Mouse (Mus musculus): ENCODE results near the gene Arhgap45.

Arhgap45 gene

GRCm38 (mm10) chr10:80003374-80004232 lies 12.8 kb upstream of the Arhgap45 start:
- in situ Hi-C loops (cut with MboI; ENCODE audit: low pct_unique_long_range_greater_than_20kb in 1 of 2, low sequenced_read_pairs in 2 of 2, unreplicated experiment in 1 of 2), result no loop called here

GRCm38 (mm10) chr10:80004233-80004705 lies 12.2 kb upstream of the Arhgap45 start:
- in situ Hi-C loops (cut with MboI; ENCODE audit: low pct_unique_long_range_greater_than_20kb in 1 of 2, low sequenced_read_pairs in 2 of 2, unreplicated experiment in 1 of 2), result no loop called here

- in situ Hi-C loops (cut with MboI; ENCODE audit: low pct_unique_long_range_greater_than_20kb in 1 of 2, low sequenced_read_pairs in 2 of 2, unreplicated experiment in 1 of 2), result no loop called here
Measured at GRCm38 (mm10) chr10:80011740-80012139, 4.7 kb upstream of the Arhgap45 start.

GRCm38 (mm10) chr10:80013609-80014008 lies 2.8 kb upstream of the Arhgap45 start:
- in situ Hi-C loops (cut with MboI; ENCODE audit: low pct_unique_long_range_greater_than_20kb in 1 of 2, low sequenced_read_pairs in 2 of 2, unreplicated experiment in 1 of 2), result no loop called here

- in situ Hi-C loops (cut with MboI; ENCODE audit: low pct_unique_long_range_greater_than_20kb in 1 of 2, low sequenced_read_pairs in 2 of 2, unreplicated experiment in 1 of 2), result no loop called here
Measured at GRCm38 (mm10) chr10:80014484-80015290, 1.8 kb upstream of the Arhgap45 start.

GRCm38 (mm10) chr10:80015583-80015982 lies 870 bp upstream of the Arhgap45 start:
- in situ Hi-C loops (cut with MboI; ENCODE audit: low pct_unique_long_range_greater_than_20kb in 1 of 2, low sequenced_read_pairs in 2 of 2, unreplicated experiment in 1 of 2), result no loop called here

GRCm38 (mm10) chr10:80016931-80017330 lies 478 bp downstream of the Arhgap45 start:
- in situ Hi-C loops (cut with MboI; ENCODE audit: low pct_unique_long_range_greater_than_20kb in 1 of 2, low sequenced_read_pairs in 2 of 2, unreplicated experiment in 1 of 2), result no loop called here

- in situ Hi-C loops (cut with MboI; ENCODE audit: low pct_unique_long_range_greater_than_20kb in 1 of 2, low sequenced_read_pairs in 2 of 2, unreplicated experiment in 1 of 2), result no loop called here
Measured at GRCm38 (mm10) chr10:80017361-80017760, 908 bp downstream of the Arhgap45 start.

GRCm38 (mm10) chr10:80017771-80018170 lies 1.3 kb downstream of the Arhgap45 start:
- in situ Hi-C loops (cut with MboI; ENCODE audit: low pct_unique_long_range_greater_than_20kb in 1 of 2, low sequenced_read_pairs in 2 of 2, unreplicated experiment in 1 of 2), result no loop called here

- in situ Hi-C loops (cut with MboI; ENCODE audit: low pct_unique_long_range_greater_than_20kb in 1 of 2, low sequenced_read_pairs in 2 of 2, unreplicated experiment in 1 of 2), result no loop called here
Measured at GRCm38 (mm10) chr10:80018739-80019297, 2.4 kb downstream of the Arhgap45 start.

GRCm38 (mm10) chr10:80019471-80020131 lies 3.1 kb downstream of the Arhgap45 start:
- in situ Hi-C loops (cut with MboI; ENCODE audit: low pct_unique_long_range_greater_than_20kb in 1 of 2, low sequenced_read_pairs in 2 of 2, unreplicated experiment in 1 of 2), result no loop called here

- in situ Hi-C loops (cut with MboI; ENCODE audit: low pct_unique_long_range_greater_than_20kb in 1 of 2, low sequenced_read_pairs in 2 of 2, unreplicated experiment in 1 of 2), result no loop called here
Measured at GRCm38 (mm10) chr10:80020191-80020590, 3.7 kb downstream of the Arhgap45 start.

GRCm38 (mm10) chr10:80020603-80021319 lies 4.3 kb downstream of the Arhgap45 start:
- in situ Hi-C loops (cut with MboI; ENCODE audit: low pct_unique_long_range_greater_than_20kb in 1 of 2, low sequenced_read_pairs in 2 of 2, unreplicated experiment in 1 of 2), result no loop called here

GRCm38 (mm10) chr10:80021320-80021641 lies 4.8 kb downstream of the Arhgap45 start:
- in situ Hi-C loops (cut with MboI; ENCODE audit: low pct_unique_long_range_greater_than_20kb in 1 of 2, low sequenced_read_pairs in 2 of 2, unreplicated experiment in 1 of 2), result no loop called here

GRCm38 (mm10) chr10:80022164-80022563 lies 5.7 kb downstream of the Arhgap45 start:
- in situ Hi-C loops (cut with MboI; ENCODE audit: low pct_unique_long_range_greater_than_20kb in 1 of 2, low sequenced_read_pairs in 2 of 2, unreplicated experiment in 1 of 2), result no loop called here

GRCm38 (mm10) chr10:80022806-80023205 lies 6.4 kb downstream of the Arhgap45 start:
- in situ Hi-C loops (cut with MboI; ENCODE audit: low pct_unique_long_range_greater_than_20kb in 1 of 2, low sequenced_read_pairs in 2 of 2, unreplicated experiment in 1 of 2), result no loop called here

- in situ Hi-C loops (cut with MboI; ENCODE audit: low pct_unique_long_range_greater_than_20kb in 1 of 2, low sequenced_read_pairs in 2 of 2, unreplicated experiment in 1 of 2), result no loop called here
Measured at GRCm38 (mm10) chr10:80023758-80024157, 7.3 kb downstream of the Arhgap45 start.
